ENCODE assay signal across 32 mouse cellular contexts in genomic region chr10:68040394-68040793, GRCm38 (mm10).
"Had no signal": no experiment of that assay in that cellular context is flagged by ENCODE, and none has a peak within 500 bp of the region (broad histone marks: within the 10 kb centered on the region; RNA-seq: fewer than 3 reads in every experiment).

No protein-coding gene starts in this region.

- H3K27me3 ChIP-seq: heart, embryonic 12.5 days; heart, embryonic 13.5 days; heart, embryonic 15.5 days; hindbrain, embryonic 12.5 days; hindbrain, embryonic 13.5 days; hindbrain, embryonic 15.5 days; intestine, embryonic 15.5 days; kidney, embryonic 15.5 days had no signal

- H3K4me3 ChIP-seq: heart, embryonic 12.5 days; heart, embryonic 13.5 days; heart, embryonic 15.5 days; hindbrain, embryonic 10.5 days; hindbrain, embryonic 12.5 days; hindbrain, embryonic 13.5 days; hindbrain, embryonic 15.5 days; intestine, embryonic 15.5 days; kidney, embryonic 15.5 days had no signal

- DNase-seq: heart, postnatal 10 days; heart, postnatal 14 days; heart, postnatal 36 days; heart, postnatal 4 days; kidney, adult 11 months; kidney, adult 18-20 months; kidney, adult 8-10 months; kidney, postnatal 10 days; kidney, postnatal 14 days; kidney, postnatal 25 days; kidney, postnatal 36 days; kidney, postnatal 4 days; layer of hippocampus, adult 9-11 months; layer of hippocampus, postnatal 36 days had no signal

- H3K9ac ChIP-seq: heart, embryonic 12.5 days; heart, embryonic 13.5 days; heart, embryonic 15.5 days; hindbrain, embryonic 12.5 days; hindbrain, embryonic 13.5 days; hindbrain, embryonic 15.5 days; intestine, embryonic 15.5 days; kidney, embryonic 15.5 days had no signal

- H3K27ac ChIP-seq: heart, embryonic 13.5 days; heart, embryonic 15.5 days; hindbrain, postnatal 0 days; intestine, embryonic 15.5 days; kidney, postnatal 0 days; layer of hippocampus, adult 2 months; left cerebral cortex, adult 2 months had no signal

- H3K4me1 ChIP-seq: heart, embryonic 12.5 days; heart, embryonic 13.5 days; heart, embryonic 15.5 days; intestine, embryonic 15.5 days had no signal

- H3K9me3 ChIP-seq: heart, embryonic 12.5 days; heart, embryonic 13.5 days; heart, embryonic 15.5 days; hindbrain, embryonic 13.5 days; hindbrain, embryonic 15.5 days; intestine, embryonic 15.5 days; kidney, embryonic 15.5 days had no signal

- ATAC-seq: hindbrain, embryonic 16.5 days; hindbrain, postnatal 0 days; intestine, embryonic 15.5 days; intestine, embryonic 16.5 days; intestine, postnatal 0 days had no signal

- H3K4me2 ChIP-seq: heart, embryonic 11.5 days; heart, embryonic 12.5 days; heart, embryonic 13.5 days; heart, embryonic 15.5 days; hindbrain, embryonic 12.5 days; hindbrain, embryonic 13.5 days; hindbrain, embryonic 14.5 days; intestine, embryonic 15.5 days; kidney, embryonic 15.5 days had no signal

- H3K36me3 ChIP-seq: hindbrain, embryonic 15.5 days; intestine, embryonic 15.5 days had no signal
